Mouse (Mus musculus) liver, embryonic 14.5 days (tissue): ENCODE data around the gene Lancl2.

Experiments used
- CTCF ChIP-seq: IDR thresholded peaks from 2 replicates; pipeline ENCODE4 v1.5.1; 2016; ENCODE audit warnings: antibody characterized with exemption, low read depth, control low read depth
- EP300 ChIP-seq: IDR thresholded peaks from 2 replicates; pipeline ENCODE4 v1.6.1; 2016; ENCODE audit warnings: antibody characterized with exemption, low read depth

GRCm38 (mm10) chr6:57766287-57766686 is 63.9 kb downstream of the Lancl2 start:
- TF ChIP-seq CTCF = no peak
- TF ChIP-seq EP300 = peak; percentile 80
